Comparison of ENCODE assay signal across 19 mouse cellular contexts in the genomic region with DNA sequence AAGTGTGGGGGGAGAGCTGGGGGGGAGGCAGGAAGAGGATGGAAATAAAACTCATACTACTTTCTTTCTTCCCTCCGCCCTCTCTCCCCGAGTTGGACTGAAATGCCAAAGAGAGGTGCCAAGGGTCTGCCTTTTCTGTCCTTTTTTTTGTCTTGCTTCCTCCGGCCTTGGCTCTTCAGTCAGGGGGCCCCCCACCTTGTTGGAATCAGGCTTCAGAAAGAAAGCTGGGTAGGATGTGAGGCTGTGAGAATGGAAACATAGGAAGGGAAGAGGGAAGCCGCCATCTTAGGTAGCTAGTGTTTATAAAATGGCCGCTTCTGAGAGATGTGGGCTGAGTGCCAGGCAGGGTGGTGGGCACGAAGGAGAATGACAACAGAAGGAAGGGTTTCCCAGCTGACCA. TPM values are rescaled to one million over a fixed set of nuclear protein-coding genes. Genes with fewer than 3 reads are reported as not detected.
DNase-seq lines count a peak whose midpoint lies in the region; ATAC-seq and TF ChIP-seq lines count a peak whose summit lies in the region.
"Had no signal": no experiment of that assay in that cellular context is flagged by ENCODE, and none has a peak within 500 bp of the region (broad histone marks: within the 10 kb centered on the region; RNA-seq: fewer than 3 reads in every experiment).

No protein-coding gene starts in this region.

- peak; percentile 67 to 81 for DNase-seq in frontal cortex, postnatal 10 days (ENCODE audit: low spot score in 2 of 2)
- no peak for DNase-seq in frontal cortex, postnatal 14 days (ENCODE audit: low spot score in 2 of 2)
- no peak for DNase-seq in CH12.LX (ENCODE audit: extremely low read depth)
- DNase-seq in forebrain, embryonic 14.5 days (ENCODE audit: low spot score), result no peak
- DNase-seq in adrenal gland, postnatal 14 days, result no peak
- DNase-seq in spleen, postnatal 36 days (ENCODE audit: low spot score in 2 of 2), result no peak
- DNase-seq: B cell, adult 2 months; cerebellum, postnatal 36 days; heart, adult 11 months; heart, postnatal 14 days; kidney, adult 2 months; thymus, postnatal 25 days had no signal

- peaks cover 0 to 8% of the 10 kb centered on the region in 2 experiments; a peak in 2 of 4 replicates for H3K4me1 ChIP-seq in CH12.LX (ENCODE audit: control insufficient read depth in 1 of 2, insufficient read depth in 2 of 2)
- H3K4me1 ChIP-seq in forebrain, embryonic 14.5 days (ENCODE audit: control insufficient read depth, insufficient read depth, low read length), result peaks cover 75% of the 10 kb centered on the region
- H3K4me1 ChIP-seq in midbrain, embryonic 13.5 days (replicated peaks), result peaks cover 95% of the 10 kb centered on the region
- H3K4me1 ChIP-seq in kidney, embryonic 16.5 days (ENCODE audit: insufficient read depth, low read length), result no peaks in the 10 kb centered on the region
- H3K4me1 ChIP-seq: liver, embryonic 15.5 days; stomach, embryonic 15.5 days had no signal

- dilution Hi-C loops in CH12.LX (cut with MboI; ENCODE audit: extremely low pct_ligation_motif_present, extremely low pct_unique_long_range_greater_than_20kb, low sequenced_read_pairs), result no loop called here

- TF ChIP-seq POLR2A in CH12.LX (IDR thresholded peaks at IDR 0.05; ENCODE audit: low read depth, low read length), result no peak

- no peaks in the 10 kb centered on the region for H3K36me3 ChIP-seq in CH12.LX (replicated peaks in 1 of 2; ENCODE audit: control insufficient read depth in 1 of 2, insufficient read depth in 1 of 2, low read length in 1 of 2)
- peaks cover 82% of the 10 kb centered on the region for H3K36me3 ChIP-seq in forebrain, embryonic 14.5 days (ENCODE audit: control insufficient read depth, insufficient read depth, low read length)
- H3K36me3 ChIP-seq in midbrain, embryonic 13.5 days, result peaks cover 53% of the 10 kb centered on the region
- no peaks in the 10 kb centered on the region for H3K36me3 ChIP-seq in kidney, embryonic 16.5 days (ENCODE audit: insufficient read depth, low read length)
- H3K36me3 ChIP-seq: limb, embryonic 10.5 days; liver, embryonic 15.5 days; stomach, embryonic 15.5 days had no signal

- TF ChIP-seq RAD21 in CH12.LX (IDR thresholded peaks at IDR 0.05; ENCODE audit: low read depth, low read length), result no peak

- H3K27me3 ChIP-seq in CH12.LX (replicated peaks), result peaks cover 77% of the 10 kb centered on the region
- no peaks in the 10 kb centered on the region for H3K27me3 ChIP-seq in forebrain, embryonic 14.5 days (replicated peaks; ENCODE audit: control insufficient read depth, insufficient read depth, low read length)
- peaks cover 60% of the 10 kb centered on the region for H3K27me3 ChIP-seq in midbrain, embryonic 13.5 days
- peaks cover 46% of the 10 kb centered on the region for H3K27me3 ChIP-seq in kidney, embryonic 16.5 days (ENCODE audit: insufficient read depth, low read length)

- TF ChIP-seq EP300 in CH12.LX (IDR thresholded peaks at IDR 0.05; ENCODE audit: low read length), result no peak

- no peak overlapping the region for H3K27ac ChIP-seq in CH12.LX (ENCODE audit: insufficient read depth, low read depth)
- H3K27ac ChIP-seq in forebrain, embryonic 14.5 days (ENCODE audit: low read depth, low read length), result peak overlapping the region; percentile 97
- H3K27ac ChIP-seq in midbrain, embryonic 13.5 days, result peak overlapping the region; percentile 96
- no peak overlapping the region for H3K27ac ChIP-seq in kidney, embryonic 16.5 days (ENCODE audit: low read length)
- H3K27ac ChIP-seq: limb, embryonic 10.5 days; liver, embryonic 15.5 days; macrophage; stomach, embryonic 15.5 days had no signal

- TF ChIP-seq CTCF in CH12.LX (conservative IDR thresholded peaks at IDR 0.05 in 1 of 2, IDR thresholded peaks at IDR 0.05 in 1 of 2; ENCODE audit: low read depth in 2 of 2, low read length in 2 of 2), result no peak

- no peak overlapping the region for H3K4me3 ChIP-seq in CH12.LX (replicated peaks in 1 of 3; ENCODE audit: low read depth in 2 of 3, low read length in 2 of 3, poor library complexity in 1 of 3)
- peak overlapping the region; percentile 8; the same call in 1 of the 2 replicates for H3K4me3 ChIP-seq in forebrain, embryonic 14.5 days (ENCODE audit: low read depth, low read length)
- H3K4me3 ChIP-seq in midbrain, embryonic 13.5 days (replicated peaks), result no peak overlapping the region
- no peak overlapping the region for H3K4me3 ChIP-seq in kidney, embryonic 16.5 days (ENCODE audit: low read length)
- H3K4me3 ChIP-seq: limb, embryonic 10.5 days; liver, embryonic 15.5 days; stomach, embryonic 15.5 days had no signal

- in situ Hi-C loops in CH12.LX (cut with MboI; ENCODE audit: low pct_ligation_motif_present, low pct_unique_long_range_greater_than_20kb, low sequenced_read_pairs), result no loop called here

- 15% methylated on average over 6 of the region's 6 CpGs for WGBS in forebrain, embryonic 14.5 days
- WGBS in midbrain, embryonic 13.5 days, result 48% methylated on average over 6 of the region's 6 CpGs
- WGBS in kidney, embryonic 16.5 days, result 79% methylated on average over 6 of the region's 6 CpGs

- H3K79me2 ChIP-seq in CH12.LX (replicated peaks; ENCODE audit: control insufficient read depth, extremely low read depth, insufficient read depth, poor library complexity, severe bottlenecking), result no peaks in the 10 kb centered on the region

- peak; percentile 22 for ATAC-seq in forebrain, embryonic 14.5 days
- ATAC-seq in midbrain, embryonic 13.5 days, result peak; percentile 3; the same call in 1 of the 2 replicates
- ATAC-seq in kidney, embryonic 16.5 days (ENCODE audit: low FRiP score, low TSS enrichment), result no peak

- H3K4me2 ChIP-seq in CH12.LX (ENCODE audit: insufficient read depth, low read depth, poor library complexity, severe bottlenecking), result no peak overlapping the region
- peak overlapping the region; percentile 98 for H3K4me2 ChIP-seq in forebrain, embryonic 14.5 days (ENCODE audit: low read length)
- H3K4me2 ChIP-seq in midbrain, embryonic 13.5 days (replicated peaks), result peak overlapping the region; percentile 23; the same call in 1 of the 2 replicates
- no peak overlapping the region for H3K4me2 ChIP-seq in kidney, embryonic 16.5 days (replicated peaks; ENCODE audit: low read depth, low read length)
- H3K4me2 ChIP-seq: liver, embryonic 15.5 days; stomach, embryonic 15.5 days had no signal

- H3K9me3 ChIP-seq in CH12.LX (replicated peaks; ENCODE audit: low read length), result no peaks in the 10 kb centered on the region
- H3K9me3 ChIP-seq in forebrain, embryonic 14.5 days (replicated peaks; ENCODE audit: control insufficient read depth, low read length), result no peaks in the 10 kb centered on the region
- no peaks in the 10 kb centered on the region for H3K9me3 ChIP-seq in midbrain, embryonic 13.5 days
- H3K9me3 ChIP-seq in kidney, embryonic 16.5 days (ENCODE audit: low read length), result no peaks in the 10 kb centered on the region
- H3K9me3 ChIP-seq: limb, embryonic 10.5 days; liver, embryonic 15.5 days; stomach, embryonic 15.5 days had no signal

- no peak overlapping the region for H3K9ac ChIP-seq in CH12.LX (ENCODE audit: insufficient read depth, low read depth)
- H3K9ac ChIP-seq in forebrain, embryonic 14.5 days (ENCODE audit: low read length), result peak overlapping the region; percentile 100
- H3K9ac ChIP-seq in midbrain, embryonic 13.5 days (replicated peaks), result no peak overlapping the region; the same call in 1 of the 2 replicates
- no peak overlapping the region for H3K9ac ChIP-seq in kidney, embryonic 16.5 days (replicated peaks; ENCODE audit: low read length)
- H3K9ac ChIP-seq: liver, embryonic 15.5 days; stomach, embryonic 15.5 days had no signal

TF ChIP-seq in CH12.LX, 34 proteins besides CTCF, POLR2A, EP300 and RAD21:
- TF ChIP-seq ZNF384 (IDR thresholded peaks at IDR 0.05; ENCODE audit: low read depth, low read length), result no peak
- no peak for TF ChIP-seq NELFE (IDR thresholded peaks at IDR 0.05; ENCODE audit: low read depth, low read length)
- TF ChIP-seq KAT2A (IDR thresholded peaks at IDR 0.05; ENCODE audit: insufficient replicate concordance, low read length), result no peak
- TF ChIP-seq NRF1 (IDR thresholded peaks at IDR 0.05; ENCODE audit: low read depth, low read length), result 0 out of 2 replicates have a peak, but pooled peaks have one; percentile 11

RNA-seq across cellular contexts. Expression of gene Rhbg, which starts 32.1 kb away (rescaled TPM):
- total RNA-seq in CH12.LX (2012; rRNA removed), result 0.08 TPM in 1 of 2 replicates, not detected in the other
- total RNA-seq in CH12.LX (2014; rRNA removed), result not detected in 2 replicates
- polyA plus RNA-seq in CH12.LX (2012; ENCODE audit: insufficient read length, low read depth), result not detected in 2 replicates
- polyA plus RNA-seq in forebrain, embryonic 14.5 days (2014; fragmentation: Nextera tagmentation; extraction: Ambion mirVana), result 0.25 TPM in 1 of 2 replicates, not detected in the other
- 0.12 TPM in 1 of 2 replicates, not detected in the other for polyA plus RNA-seq in midbrain, embryonic 13.5 days (2015; fragmentation: Nextera tagmentation; extraction: Ambion mirVana)
- 0.86 and 2.1 TPM in 2 replicates for total RNA-seq in adrenal gland, postnatal 14 days (2021)
- 11.5 and 13.5 TPM in 2 replicates for polyA plus RNA-seq in kidney, embryonic 16.5 days (2015; fragmentation: Nextera tagmentation; extraction: Ambion mirVana)
- total RNA-seq: heart, postnatal 14 days; MEL had no signal
- polyA plus RNA-seq: macrophage had no signal

Comparison
In these comparisons a context has a peak if more than half of its experiments do, and no peak if none do; other contexts are left out.
1. DNase-seq: peak in frontal cortex, postnatal 10 days (2 of 2); none in frontal cortex, postnatal 14 days (0 of 2), CH12.LX (single experiment), forebrain, embryonic 14.5 days (single experiment), adrenal gland, postnatal 14 days (single experiment) and spleen, postnatal 36 days (0 of 2).
2. H3K27ac ChIP-seq: peak in forebrain, embryonic 14.5 days (single experiment) and midbrain, embryonic 13.5 days (single experiment); none in CH12.LX (single experiment) and kidney, embryonic 16.5 days (single experiment).
3. H3K4me2 ChIP-seq: peak in forebrain, embryonic 14.5 days (single experiment) and midbrain, embryonic 13.5 days (single experiment); none in CH12.LX (single experiment) and kidney, embryonic 16.5 days (single experiment).